Mouse (Mus musculus) frontal cortex, postnatal 25 days (tissue): ENCODE measurements at regions not wholly inside any gene's neighbourhood (a gene's known extent, or its start where the extent isn't known, plus 50 kb on each side); places are given as distances from the start of the nearest gene placed in this dataset.

Experiments
- DNase-seq, 2 experiments: peaks; one replicate each; pipeline ENCODE4 v3.0.0; 2022; ENCODE audit warnings: low spot score in 2 of 2

GRCm38 (mm10) chr9:98690839-98691516 is 89.5 kb upstream of the Mrps22 start:
- peak; percentile 6 to 22 for DNase-seq

GRCm38 (mm10) chr9:98685548-98685947 is 84.1 kb upstream of the Mrps22 start:
- no peak for DNase-seq

- no peak for DNase-seq
These were observed 82.9 kb upstream of the Mrps22 start for GRCm38 (mm10) chr9:98684336-98684735.

GRCm38 (mm10) chr9:98675612-98676011 is 74.2 kb upstream of the Mrps22 start:
- DNase-seq: no peak

- DNase-seq: no peak
These were observed 72.1 kb upstream of the Mrps22 start for GRCm38 (mm10) chr9:98673461-98674114.

- no peak for DNase-seq
These were observed 70.9 kb upstream of the Mrps22 start for GRCm38 (mm10) chr9:98672361-98672760.

GRCm38 (mm10) chr9:98668423-98669330 is 67.2 kb upstream of the Mrps22 start:
- no peak for DNase-seq

GRCm38 (mm10) chr9:98667072-98667471 is 65.6 kb upstream of the Mrps22 start:
- no peak for DNase-seq

GRCm38 (mm10) chr9:98663011-98663410 is 61.6 kb upstream of the Mrps22 start:
- DNase-seq: no peak

- no peak for DNase-seq
These were observed 50.2 kb upstream of the Mrps22 start for GRCm38 (mm10) chr9:98651681-98652080.
